Mouse (Mus musculus) CH12.LX (cell line): Measurements from ENCODE around the gene C1rl. TPM values are rescaled to one million over a fixed set of nuclear protein-coding genes. Genes with fewer than 3 reads are reported as not detected.

Source experiments
- DNase-seq: peaks from one replicate; pipeline ENCODE4 v3.0.0-alpha.2; 2013; ENCODE audit errors: extremely low read depth
- H3K27ac ChIP-seq: 2 replicates; pipeline ENCODE4 v1.5.1; 2012; ENCODE audit warnings: low read depth, mild to moderate bottlenecking, control low read depth, moderate library complexity; ENCODE audit not compliant: insufficient read depth
- H3K27me3 ChIP-seq: replicated peaks from 2 replicates; pipeline ENCODE3; 2012; ENCODE audit warnings: inconsistent platforms
- H3K36me3 ChIP-seq, 2 experiments: replicated peaks in 1 of 2; 2 replicates each; pipeline versions ENCODE3 to v1.6.1; 2012; ENCODE audit warnings: inconsistent platforms in 1 of 2, low read length in 1 of 2, mild to moderate bottlenecking in 1 of 2, mixed read lengths in 1 of 2, moderate library complexity in 1 of 2; ENCODE audit not compliant: control insufficient read depth in 1 of 2, insufficient read depth in 1 of 2
- H3K4me1 ChIP-seq, 2 experiments: 2 replicates each; pipeline ENCODE4 v1.6.1; 2012; ENCODE audit warnings: inconsistent platforms in 1 of 2, moderate library complexity in 1 of 2; ENCODE audit not compliant: insufficient read depth in 2 of 2, control insufficient read depth in 1 of 2
- H3K4me2 ChIP-seq: 2 replicates; pipeline ENCODE4 v1.6.1; 2012; ENCODE audit warnings: low read depth, mild to moderate bottlenecking, control low read depth; ENCODE audit not compliant: poor library complexity, insufficient read depth, severe bottlenecking
- H3K4me3 ChIP-seq, 3 experiments: fragments of 150-350 bp in 1 of 3; sonication (generic) in 1 of 3; replicated peaks in 1 of 3; 2 replicates each; pipeline versions ENCODE3 to v1.5.1; 2011 to 2012; ENCODE audit warnings: low read depth in 2 of 3, low read length in 2 of 3, mild to moderate bottlenecking in 2 of 3, moderate library complexity in 2 of 3, control low read depth in 1 of 3, improper control_type of control experiment in 1 of 3, inconsistent platforms in 1 of 3, mixed read lengths in 1 of 3; ENCODE audit not compliant: poor library complexity in 1 of 3
- H3K79me2 ChIP-seq: replicated peaks from 2 replicates; pipeline ENCODE4 v1.6.1; 2012; ENCODE audit warnings: mild to moderate bottlenecking, moderate library complexity; ENCODE audit not compliant: control insufficient read depth, poor library complexity, insufficient read depth, severe bottlenecking; ENCODE audit errors: extremely low read depth
- H3K9ac ChIP-seq: 2 replicates; pipeline ENCODE4 v1.6.1; 2012; ENCODE audit warnings: low read depth, mild to moderate bottlenecking, control low read depth, moderate library complexity; ENCODE audit not compliant: insufficient read depth
- H3K9me3 ChIP-seq: replicated peaks from 2 replicates; pipeline ENCODE3; 2012; ENCODE audit warnings: low read length, inconsistent platforms, mixed read lengths
- BHLHE40 ChIP-seq: IDR thresholded peaks from 2 replicates; pipeline ENCODE4 v1.6.1; 2011; ENCODE audit warnings: mild to moderate bottlenecking, low read depth, low read length, improper control_type of control experiment
- CHD1 ChIP-seq: IDR thresholded peaks from 2 replicates; pipeline ENCODE4 v1.6.1; 2012; ENCODE audit warnings: low read depth, low read length, improper control_type of control experiment, inconsistent platforms
- CHD2 ChIP-seq: IDR thresholded peaks from 2 replicates; pipeline ENCODE4 v1.6.1; 2011; ENCODE audit warnings: low read length, improper control_type of control experiment
- CTCF ChIP-seq, 2 experiments: IDR thresholded peaks in 1 of 2; conservative IDR thresholded peaks in 1 of 2; 2 replicates each; pipeline ENCODE4 v1.5.1; 2011 to 2012; ENCODE audit warnings: low read depth in 2 of 2, low read length in 2 of 2, improper control_type of control experiment in 1 of 2, inconsistent platforms in 1 of 2, mild to moderate bottlenecking in 1 of 2, moderate library complexity in 1 of 2
- ELF1 ChIP-seq: IDR thresholded peaks from 2 replicates; pipeline ENCODE4 v1.6.1; 2014; ENCODE audit warnings: low read depth, mild to moderate bottlenecking, inconsistent platforms, low read length, improper control_type of control experiment
- EP300 ChIP-seq: IDR thresholded peaks from 2 replicates; pipeline ENCODE4 v1.6.1; 2011; ENCODE audit warnings: low read length, improper control_type of control experiment
- ETS1 ChIP-seq: conservative IDR thresholded peaks from 2 replicates; pipeline ENCODE4 v1.6.1; 2012; ENCODE audit warnings: low read depth, mild to moderate bottlenecking, inconsistent platforms, low read length, improper control_type of control experiment, moderate library complexity
- JUN ChIP-seq: IDR thresholded peaks from 2 replicates; pipeline ENCODE4 v1.6.1; 2011; ENCODE audit warnings: low read depth, mild to moderate bottlenecking, low read length, improper control_type of control experiment, moderate library complexity; ENCODE audit not compliant: insufficient read depth
- MAFK ChIP-seq: IDR thresholded peaks from 2 replicates; pipeline ENCODE4 v1.6.1; 2011; ENCODE audit warnings: low read length, improper control_type of control experiment; ENCODE audit not compliant: insufficient replicate concordance
- MAZ ChIP-seq: IDR thresholded peaks from 2 replicates; pipeline ENCODE4 v1.6.1; 2012; ENCODE audit warnings: low read depth, mild to moderate bottlenecking, inconsistent platforms, low read length, improper control_type of control experiment, moderate library complexity
- MXI1 ChIP-seq: IDR thresholded peaks from 2 replicates; pipeline ENCODE4 v1.6.1; 2011; ENCODE audit warnings: mild to moderate bottlenecking, low read depth, low read length, improper control_type of control experiment
- MYC ChIP-seq: IDR thresholded peaks from 2 replicates; pipeline ENCODE4 v1.6.1; 2011; ENCODE audit warnings: low read depth, mild to moderate bottlenecking, improper control_type of control experiment, low read length
- NELFE ChIP-seq: IDR thresholded peaks from 2 replicates; pipeline ENCODE4 v1.6.1; 2011; ENCODE audit warnings: low read depth, low read length, improper control_type of control experiment
- NRF1 ChIP-seq: IDR thresholded peaks from 2 replicates; pipeline ENCODE4 v1.6.1; 2014; ENCODE audit warnings: low read depth, mild to moderate bottlenecking, inconsistent platforms, low read length, improper control_type of control experiment, moderate library complexity
- POLR2A ChIP-seq: IDR thresholded peaks from 2 replicates; pipeline ENCODE4 v1.6.1; 2011; ENCODE audit warnings: low read depth, mild to moderate bottlenecking, improper control_type of control experiment, low read length
- POLR2AphosphoS2 ChIP-seq: IDR thresholded peaks from 2 replicates; pipeline ENCODE4 v1.6.1; 2011; ENCODE audit warnings: low read depth, low read length, improper control_type of control experiment
- RAD21 ChIP-seq: IDR thresholded peaks from 2 replicates; pipeline ENCODE4 v1.6.1; 2011; ENCODE audit warnings: low read depth, mild to moderate bottlenecking, low read length, improper control_type of control experiment, moderate library complexity
- SMC3 ChIP-seq: IDR thresholded peaks from 2 replicates; pipeline ENCODE4 v1.6.1; 2011; ENCODE audit warnings: low read depth, low read length, improper control_type of control experiment
- UBTF ChIP-seq: IDR thresholded peaks from 2 replicates; pipeline ENCODE4 v1.6.1; 2012; ENCODE audit warnings: low read depth, mild to moderate bottlenecking, inconsistent platforms, low read length, improper control_type of control experiment, moderate library complexity
- ZNF384 ChIP-seq: IDR thresholded peaks from 2 replicates; pipeline ENCODE4 v1.6.1; 2012; ENCODE audit warnings: low read depth, low read length, improper control_type of control experiment, inconsistent platforms
- dilution Hi-C: fragments of 300-500 bp; cut with MboI; formaldehyde crosslinking; loops from 2 replicates; pipeline ENCODE4 v1.14.3; 2020; ENCODE audit warnings: low sequenced_read_pairs; ENCODE audit not compliant: extremely low pct_unique_long_range_greater_than_20kb, extremely low pct_ligation_motif_present
- in situ Hi-C: fragments of 300-500 bp; cut with MboI; formaldehyde crosslinking; loops from 3 replicates; pipeline ENCODE4 v1.14.3; 2019; ENCODE audit warnings: low sequenced_read_pairs, low pct_ligation_motif_present, low pct_unique_long_range_greater_than_20kb, mixed read lengths
- polyA plus RNA-seq: library from polyadenylated mRNA; unstranded; fragments of >175 nt; gene quantifications from 2 replicates; pipeline ENCODE4 v1.2.1, GENCODE M21; 2012; ENCODE audit warnings: low read depth; ENCODE audit not compliant: insufficient read length
- total RNA-seq, 2 experiments: library from RNA; depleted of rRNA; stranded (reverse); fragments of 300-350 nt in 1 of 2; fragments of >200 nt in 1 of 2; gene quantifications; 2 replicates each; pipeline ENCODE4 v1.2.3; 2012 to 2014

Gene C1rl
- total and polyA plus RNA-seq, 3 experiments = 0.59 to 2.4 (median 1.2) TPM

DNA sequence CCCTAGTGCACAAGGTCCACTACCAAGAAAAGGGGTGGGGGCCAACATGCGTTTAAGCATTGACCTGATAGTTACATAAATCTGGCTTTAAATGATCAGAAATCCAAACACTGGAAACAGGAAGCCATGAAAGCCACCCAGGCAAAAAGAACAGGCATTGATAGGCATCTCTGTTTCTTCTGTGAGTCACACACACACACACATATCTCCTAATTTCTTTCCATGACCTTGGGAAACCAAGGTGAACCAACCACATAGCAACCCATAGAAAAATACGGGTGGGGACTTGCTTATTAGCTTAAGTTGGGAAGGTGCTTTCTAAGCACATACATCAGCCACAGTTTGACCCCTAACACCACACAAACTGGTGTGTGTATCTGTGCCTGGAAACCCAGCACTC is 45.6 kb upstream of the C1rl start:
- no peak overlapping the region for H3K4me2 ChIP-seq
- H3K4me3 ChIP-seq = no peak overlapping the region
- peaks cover 0 to 40% of the 10 kb centered on the region in 2 experiments for H3K36me3 ChIP-seq
- no peaks in the 10 kb centered on the region for H3K9me3 ChIP-seq
- H3K27ac ChIP-seq = no peak overlapping the region
- H3K4me1 ChIP-seq = peaks cover 0 to 36% of the 10 kb centered on the region in 2 experiments; a peak in 2 of 4 replicates
- DNase-seq = no peak
- TF ChIP-seq RAD21 (no peak), CHD2 (no peak), ELF1 (no peak), BHLHE40 (no peak), JUN (no peak), POLR2A (no peak), POLR2AphosphoS2 (no peak), UBTF (no peak), MYC (no peak), ETS1 (no peak), EP300 (no peak), CHD1 (no peak), MAFK (no peak), NELFE (no peak), MXI1 (no peak), MAZ (no peak), NRF1 (no peak), ZNF384 (no peak), CTCF (conservative IDR thresholded peaks at IDR 0.05 in 1 of 2, IDR thresholded peaks at IDR 0.05 in 1 of 2; ENCODE audit: low read depth in 2 of 2, low read length in 2 of 2) (no peak)
- H3K79me2 ChIP-seq = no peaks in the 10 kb centered on the region
- no peaks in the 10 kb centered on the region for H3K27me3 ChIP-seq
- in situ Hi-C loops = no loop called here
- dilution Hi-C loops = no loop called here
- H3K9ac ChIP-seq = no peak overlapping the region

DNA sequence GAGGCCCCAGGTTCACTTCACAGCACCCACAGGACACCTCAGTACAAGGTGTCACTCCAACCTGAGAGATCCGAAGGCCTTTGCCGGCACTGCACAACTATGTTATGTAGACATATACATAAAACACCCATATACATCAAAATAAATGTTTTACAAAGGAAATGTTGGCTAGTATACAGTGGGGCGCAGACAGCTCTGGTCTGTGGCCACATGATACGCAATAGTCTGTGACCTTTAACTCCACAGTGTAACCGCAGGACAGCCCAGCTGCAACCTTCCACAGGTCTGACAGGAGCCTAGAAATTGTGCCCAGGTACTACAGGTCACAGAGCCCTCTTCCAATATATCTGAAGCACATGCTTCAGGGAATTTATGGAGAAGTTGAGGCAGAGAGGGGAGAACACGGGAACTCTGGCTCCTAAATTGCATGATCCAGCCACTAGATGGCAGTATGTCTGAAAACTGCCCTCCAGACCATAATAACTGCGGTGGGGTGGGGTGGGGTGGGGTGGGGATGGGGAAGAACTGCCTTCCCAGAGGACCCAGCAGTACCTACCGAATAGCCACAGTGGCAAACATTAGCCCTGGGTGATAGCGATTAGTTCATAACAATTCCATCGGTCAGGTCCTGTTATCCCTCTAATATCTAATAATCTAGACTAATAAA is 44.6 kb upstream of the C1rl start:
- H3K9me3 ChIP-seq = no peaks in the 10 kb centered on the region
- H3K4me2 ChIP-seq = no peak overlapping the region
- no peaks in the 10 kb centered on the region for H3K27me3 ChIP-seq
- TF ChIP-seq CTCF (conservative IDR thresholded peaks at IDR 0.05 in 1 of 2, IDR thresholded peaks at IDR 0.05 in 1 of 2; ENCODE audit: low read depth in 2 of 2, low read length in 2 of 2) (peak; percentile 61 to 64), MAFK (no peak), SMC3 (peak; percentile 6; the same call in 1 of the 2 replicates)
- TF ChIP-seq, all 38 proteins: peak for 2
- H3K79me2 ChIP-seq = no peaks in the 10 kb centered on the region
- H3K9ac ChIP-seq = no peak overlapping the region
- H3K27ac ChIP-seq = no peak overlapping the region
- dilution Hi-C loops (no loop called here), in situ Hi-C loops (no loop called here)
- peak overlapping the region in 2 of 3 experiments; percentile 36 to 66 for H3K4me3 ChIP-seq
- H3K36me3 ChIP-seq = peaks cover 0 to 40% of the 10 kb centered on the region in 2 experiments
- peak; percentile 64 for DNase-seq
- peaks cover 0 to 36% of the 10 kb centered on the region in 2 experiments; a peak in 2 of 4 replicates for H3K4me1 ChIP-seq
